Mouse (Mus musculus): ENCODE measurements at regions not wholly inside any gene's neighbourhood (a gene's known extent, or its start where the extent isn't known, plus 50 kb on each side); places are given as distances from the start of the nearest gene placed in this dataset.

DNA sequence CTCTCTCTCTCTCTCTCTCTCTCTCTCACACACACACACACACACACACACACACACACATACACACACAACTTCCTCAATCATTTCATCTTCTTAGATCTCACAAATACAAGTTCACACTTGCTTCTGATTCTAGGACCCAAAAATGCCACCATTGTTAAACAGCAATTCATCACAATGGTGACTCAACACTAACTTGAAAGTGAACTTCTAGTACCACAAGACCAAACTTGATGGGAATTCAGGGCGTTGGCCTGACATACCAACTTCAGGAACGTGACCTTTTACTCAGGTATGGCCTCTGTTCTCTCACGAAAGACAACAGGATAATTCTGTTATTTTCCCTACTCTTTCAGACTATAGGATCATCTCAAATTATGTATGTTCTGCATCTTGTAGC lies 157.5 kb upstream of the Gm26657 start:
- DNase-seq (ENCODE audit: low read depth, low spot score), result no peak
- Histone ChIP-seq H3K9me3 (ENCODE audit: control insufficient read depth, insufficient read depth, low read depth, low read length) (no peaks in the 10 kb centered on the region), H3K27ac (ENCODE audit: insufficient read depth, low read depth, low read length, poor library complexity, severe bottlenecking) (no peak overlapping the region), H3K36me3 (ENCODE audit: control insufficient read depth, insufficient read depth, low read length, poor library complexity, severe bottlenecking) (no peaks in the 10 kb centered on the region), H3K4me1 (ENCODE audit: control insufficient read depth in 2 of 2, insufficient read depth in 2 of 2, low read length in 2 of 2, poor library complexity in 1 of 2) (no peaks in the 10 kb centered on the region), H3K9ac (ENCODE audit: insufficient read depth, low read depth, low read length, poor library complexity, severe bottlenecking) (no peak overlapping the region), H3K4me3 (ENCODE audit: insufficient read depth in 1 of 2, low read depth in 1 of 2, low read length in 2 of 2, poor library complexity in 1 of 2, severe bottlenecking in 1 of 2) (no peak overlapping the region)
- TF ChIP-seq ZC3H11A (IDR thresholded peaks at IDR 0.05; ENCODE audit: borderline replicate concordance, low read depth, low read length) (no peak), MAFK (IDR thresholded peaks at IDR 0.05; ENCODE audit: insufficient read depth, low read depth, low read length) (0 out of 2 replicates have a peak, but pooled peaks have one; percentile 6)
- in situ Hi-C loops (cut with MboI; ENCODE audit: low sequenced_read_pairs in 2 of 2, unreplicated experiment in 2 of 2), result no loop called here

DNA sequence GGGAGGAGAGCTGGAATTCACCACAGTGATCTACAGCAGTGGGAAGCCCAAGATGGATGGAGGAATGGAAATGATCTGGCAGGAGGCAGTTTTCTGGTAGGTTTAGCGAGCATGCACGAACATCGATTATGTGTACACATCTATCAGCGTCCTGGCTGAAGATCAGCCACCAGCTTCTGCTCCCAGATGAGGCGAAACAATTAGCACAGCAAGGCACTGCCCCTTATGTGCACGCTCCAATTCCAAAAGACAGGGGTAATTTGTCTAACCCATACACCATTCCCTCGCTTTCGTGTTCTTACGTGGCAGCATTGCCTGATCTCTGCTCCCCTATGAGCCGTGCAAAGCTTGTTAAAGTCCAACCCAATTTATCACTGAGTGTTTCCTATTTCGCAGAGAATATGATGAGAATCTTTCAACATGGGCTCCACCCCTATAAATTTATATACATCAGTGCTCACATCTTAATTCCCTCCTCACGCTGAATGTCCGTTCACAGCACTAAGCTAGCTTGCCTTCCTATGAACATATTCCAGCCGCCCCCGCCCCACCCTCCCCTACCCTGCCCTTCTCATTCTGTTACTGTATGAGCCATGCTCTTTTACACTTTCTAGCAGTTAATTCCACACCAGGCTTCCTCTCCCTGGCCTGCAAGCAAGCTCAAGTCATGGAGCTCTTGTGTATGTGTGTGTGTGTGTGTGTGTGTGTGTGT lies 162.9 kb upstream of the Gm26657 start:
- no peak overlapping the region for H3K9ac ChIP-seq (ENCODE audit: insufficient read depth, low read depth, low read length, poor library complexity, severe bottlenecking)
- in situ Hi-C loops (cut with MboI; ENCODE audit: low sequenced_read_pairs in 2 of 2, unreplicated experiment in 2 of 2), result no loop called here
- H3K27ac ChIP-seq (ENCODE audit: insufficient read depth, low read depth, low read length, poor library complexity, severe bottlenecking), result no peak overlapping the region; the same call in 1 of the 2 replicates
- no peaks in the 10 kb centered on the region for H3K36me3 ChIP-seq (ENCODE audit: control insufficient read depth, insufficient read depth, low read length, poor library complexity, severe bottlenecking)
- H3K9me3 ChIP-seq (ENCODE audit: control insufficient read depth, insufficient read depth, low read depth, low read length), result no peaks in the 10 kb centered on the region
- no peak overlapping the region for H3K4me3 ChIP-seq (ENCODE audit: insufficient read depth in 1 of 2, low read depth in 1 of 2, low read length in 2 of 2, poor library complexity in 1 of 2, severe bottlenecking in 1 of 2)
- no peaks in the 10 kb centered on the region for H3K4me1 ChIP-seq (ENCODE audit: control insufficient read depth in 2 of 2, insufficient read depth in 2 of 2, low read length in 2 of 2, poor library complexity in 1 of 2)
- TF ChIP-seq MAFK (IDR thresholded peaks at IDR 0.05; ENCODE audit: insufficient read depth, low read depth, low read length) (no peak), HCFC1 (IDR thresholded peaks at IDR 0.05; ENCODE audit: borderline replicate concordance, insufficient read depth, low read length) (no peak), CHD2 (IDR thresholded peaks at IDR 0.05; ENCODE audit: low read depth, low read length) (no peak), ZC3H11A (IDR thresholded peaks at IDR 0.05; ENCODE audit: borderline replicate concordance, low read depth, low read length) (no peak), ZNF384 (IDR thresholded peaks at IDR 0.05; ENCODE audit: low read depth, low read length) (no peak)
- DNase-seq (ENCODE audit: low read depth, low spot score), result no peak

DNA sequence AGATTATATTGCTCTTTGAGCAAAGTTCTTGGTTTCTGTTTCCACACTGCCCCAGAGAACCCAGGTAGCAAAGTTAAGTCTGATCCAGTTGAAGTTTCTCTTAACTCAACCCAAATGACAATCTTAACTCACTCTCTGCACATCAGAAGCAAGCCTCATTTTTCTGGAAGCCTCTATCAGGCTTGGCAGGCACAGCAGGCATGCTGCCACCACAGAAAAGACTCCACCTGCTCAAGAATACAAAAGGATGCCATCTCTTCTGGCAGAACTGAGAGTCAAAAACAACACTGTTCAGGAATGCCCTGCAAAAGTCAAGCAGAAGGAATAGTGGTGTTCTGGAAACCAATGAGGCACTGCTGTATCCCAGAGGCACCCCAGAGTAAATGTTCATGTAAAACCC lies 187.7 kb upstream of the Gm26657 start:
- DNase-seq (ENCODE audit: low read depth, low spot score), result no peak
- Histone ChIP-seq H3K9me3 (ENCODE audit: control insufficient read depth, insufficient read depth, low read depth, low read length) (no peaks in the 10 kb centered on the region), H3K9ac (ENCODE audit: insufficient read depth, low read depth, low read length, poor library complexity, severe bottlenecking) (no peak overlapping the region), H3K27ac (ENCODE audit: insufficient read depth, low read depth, low read length, poor library complexity, severe bottlenecking) (no peak overlapping the region), H3K36me3 (ENCODE audit: control insufficient read depth, insufficient read depth, low read length, poor library complexity, severe bottlenecking) (no peaks in the 10 kb centered on the region), H3K4me1 (ENCODE audit: control insufficient read depth in 2 of 2, insufficient read depth in 2 of 2, low read length in 2 of 2, poor library complexity in 1 of 2) (no peaks in the 10 kb centered on the region), H3K4me3 (ENCODE audit: insufficient read depth in 1 of 2, low read depth in 1 of 2, low read length in 2 of 2, poor library complexity in 1 of 2, severe bottlenecking in 1 of 2) (no peak overlapping the region)
- TF ChIP-seq ZC3H11A (IDR thresholded peaks at IDR 0.05; ENCODE audit: borderline replicate concordance, low read depth, low read length) (no peak), HCFC1 (IDR thresholded peaks at IDR 0.05; ENCODE audit: borderline replicate concordance, insufficient read depth, low read length) (no peak), MAFK (IDR thresholded peaks at IDR 0.05; ENCODE audit: insufficient read depth, low read depth, low read length) (no peak), ZNF384 (IDR thresholded peaks at IDR 0.05; ENCODE audit: low read depth, low read length) (no peak), CHD2 (IDR thresholded peaks at IDR 0.05; ENCODE audit: low read depth, low read length) (no peak)
- in situ Hi-C loops (cut with MboI; ENCODE audit: low sequenced_read_pairs in 2 of 2, unreplicated experiment in 2 of 2), result no loop called here

DNA sequence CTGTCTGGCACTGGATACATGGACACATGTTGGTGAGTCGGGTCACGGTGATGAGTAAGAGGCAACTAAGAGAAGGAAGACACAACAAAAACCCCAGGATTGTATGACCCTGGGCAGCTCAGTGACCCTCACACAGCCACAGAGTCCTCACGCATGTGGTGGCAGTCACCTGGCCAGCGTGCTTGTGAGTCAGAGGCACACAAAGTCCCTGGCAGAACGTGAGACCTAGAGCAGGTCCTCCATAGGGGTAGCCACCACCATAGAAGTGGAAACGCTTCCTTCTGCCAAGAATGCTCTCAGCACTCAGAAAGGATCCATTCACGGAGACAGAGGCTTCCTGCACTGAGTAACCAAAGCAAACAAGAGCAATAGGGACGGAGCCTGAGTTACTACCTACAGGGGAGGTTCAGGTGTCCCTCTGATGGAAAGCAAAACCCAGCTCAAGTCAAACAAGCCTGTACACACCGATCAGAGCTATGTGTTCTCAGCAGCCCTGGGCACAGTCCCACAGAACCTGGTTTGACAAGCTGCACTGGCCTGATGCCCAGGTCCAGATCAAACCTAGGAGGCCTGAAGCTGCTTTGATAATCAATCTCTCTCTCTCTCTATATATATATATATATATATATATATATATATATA lies 206.4 kb upstream of the Gm26657 start:
- Histone ChIP-seq H3K9me3 (ENCODE audit: control insufficient read depth, insufficient read depth, low read depth, low read length) (no peaks in the 10 kb centered on the region), H3K36me3 (ENCODE audit: control insufficient read depth, insufficient read depth, low read length, poor library complexity, severe bottlenecking) (no peaks in the 10 kb centered on the region), H3K9ac (ENCODE audit: insufficient read depth, low read depth, low read length, poor library complexity, severe bottlenecking) (no peak overlapping the region), H3K27ac (ENCODE audit: insufficient read depth, low read depth, low read length, poor library complexity, severe bottlenecking) (no peak overlapping the region), H3K4me1 (ENCODE audit: control insufficient read depth in 2 of 2, insufficient read depth in 2 of 2, low read length in 2 of 2, poor library complexity in 1 of 2) (no peaks in the 10 kb centered on the region), H3K4me3 (ENCODE audit: insufficient read depth in 1 of 2, low read depth in 1 of 2, low read length in 2 of 2, poor library complexity in 1 of 2, severe bottlenecking in 1 of 2) (no peak overlapping the region)
- in situ Hi-C loops (cut with MboI; ENCODE audit: low sequenced_read_pairs in 2 of 2, unreplicated experiment in 2 of 2), result no loop called here
- TF ChIP-seq CHD2 (IDR thresholded peaks at IDR 0.05; ENCODE audit: low read depth, low read length) (no peak), HCFC1 (IDR thresholded peaks at IDR 0.05; ENCODE audit: borderline replicate concordance, insufficient read depth, low read length) (no peak), ZC3H11A (IDR thresholded peaks at IDR 0.05; ENCODE audit: borderline replicate concordance, low read depth, low read length) (no peak), ZNF384 (IDR thresholded peaks at IDR 0.05; ENCODE audit: low read depth, low read length) (no peak), MAFK (IDR thresholded peaks at IDR 0.05; ENCODE audit: insufficient read depth, low read depth, low read length) (no peak)
- no peak for DNase-seq (ENCODE audit: low read depth, low spot score)
